Mouse (Mus musculus) liver, embryonic 13.5 days (tissue): ENCODE data around the gene Cd200. TPM values are rescaled to one million over a fixed set of nuclear protein-coding genes. Genes with fewer than 3 reads are reported as not detected.
"Not testable (repeated sequence)": the region's sequence is repeated elsewhere in the genome, so short reads cannot be mapped to it uniquely, and the experiment has no call there.

ENCODE experiments used
- ATAC-seq: fragments of 200-750 bp; cut with Nextera tagmentation; 2 replicates; pipeline ENCODE4 v1.8.0; 2017; ENCODE audit warnings: low read depth, mild to moderate bottlenecking, moderate number of reproducible peaks, moderate library complexity
- DNase-seq: peaks from one replicate; pipeline ENCODE4 v3.0.0; 2022
- H3K27ac ChIP-seq: fragments of 300-500 bp; sonication (generic); 2 replicates; pipeline ENCODE4 v1.5.1; 2015; ENCODE audit warnings: moderate library complexity, mild to moderate bottlenecking, inconsistent platforms
- H3K27me3 ChIP-seq: fragments of 300-500 bp; sonication (generic); 2 replicates; pipeline ENCODE4 v1.6.1; 2015; ENCODE audit warnings: mild to moderate bottlenecking, inconsistent platforms
- H3K36me3 ChIP-seq: fragments of 300-500 bp; sonication (generic); 2 replicates; pipeline ENCODE4 v1.6.1; 2015; ENCODE audit warnings: mild to moderate bottlenecking, inconsistent platforms
- H3K4me1 ChIP-seq: fragments of 300-500 bp; sonication (generic); replicated peaks from 2 replicates; pipeline ENCODE4 v1.6.1; 2015; ENCODE audit warnings: inconsistent platforms
- H3K4me2 ChIP-seq: fragments of 300-500 bp; sonication (generic); 2 replicates; pipeline ENCODE4 v1.6.1; 2015; ENCODE audit warnings: inconsistent platforms, mild to moderate bottlenecking, moderate library complexity
- H3K4me3 ChIP-seq: fragments of 300-500 bp; sonication (generic); replicated peaks from 2 replicates; pipeline ENCODE4 v1.5.1; 2015; ENCODE audit warnings: mild to moderate bottlenecking, inconsistent platforms
- H3K9ac ChIP-seq: fragments of 300-500 bp; sonication (generic); 2 replicates; pipeline ENCODE4 v1.6.1; 2015; ENCODE audit warnings: mild to moderate bottlenecking, inconsistent platforms
- H3K9me3 ChIP-seq: fragments of 300-500 bp; sonication (generic); replicated peaks from 2 replicates; pipeline ENCODE4 v1.6.1; 2016; ENCODE audit warnings: inconsistent platforms
- WGBS: fragments of 180-500 bp; shearing (Covaris S2); methylation state at CpG from one replicate; pipeline ENCODE4 v1.1.7; 2015; ENCODE audit not compliant: insufficient replicate concordance; 5-methylcytosine and 5-hydroxymethylcytosine counted together
- polyA plus RNA-seq: library from polyadenylated mRNA; unstranded; fragments of >200 nt; fragmentation: Nextera tagmentation; extraction: Ambion mirVana; gene quantifications from 2 replicates; pipeline ENCODE4 v1.2.1, GENCODE M21; 2015

Gene Cd200
- polyA plus RNA-seq, 1 experiment from 2014 or later: 0.84 TPM

DNA sequence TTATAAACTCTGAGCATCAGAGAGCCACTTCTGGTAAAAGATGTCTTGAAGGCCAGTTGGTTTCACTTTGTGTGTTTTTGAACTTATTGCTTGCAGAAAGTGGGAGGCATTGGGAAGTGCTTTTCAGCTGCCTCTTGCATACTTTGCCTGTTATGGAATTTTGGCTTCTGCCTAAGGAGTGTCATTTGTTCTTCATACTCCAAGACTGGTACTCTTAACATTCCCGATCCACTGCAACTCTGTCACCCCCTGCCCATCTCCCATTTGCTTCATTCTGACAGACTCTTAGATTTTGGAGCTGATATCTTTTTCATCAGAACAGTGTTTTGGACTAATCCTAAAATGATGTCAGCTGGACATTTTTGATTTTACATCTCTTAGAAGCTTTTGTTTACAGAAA is 51.7 kb downstream of the Cd200 start:
- H3K9me3 ChIP-seq: no peaks in the 10 kb centered on the region
- no peak for DNase-seq
- H3K9ac ChIP-seq: no peak overlapping the region
- no peak overlapping the region for H3K27ac ChIP-seq
- no peaks in the 10 kb centered on the region for H3K27me3 ChIP-seq
- WGBS: 86% methylated on average over 1 of the region's 1 CpGs
- no peaks in the 10 kb centered on the region for H3K4me1 ChIP-seq
- H3K4me3 ChIP-seq: no peak overlapping the region
- no peaks in the 10 kb centered on the region for H3K36me3 ChIP-seq
- no peak for ATAC-seq
- H3K4me2 ChIP-seq: no peak overlapping the region

DNA sequence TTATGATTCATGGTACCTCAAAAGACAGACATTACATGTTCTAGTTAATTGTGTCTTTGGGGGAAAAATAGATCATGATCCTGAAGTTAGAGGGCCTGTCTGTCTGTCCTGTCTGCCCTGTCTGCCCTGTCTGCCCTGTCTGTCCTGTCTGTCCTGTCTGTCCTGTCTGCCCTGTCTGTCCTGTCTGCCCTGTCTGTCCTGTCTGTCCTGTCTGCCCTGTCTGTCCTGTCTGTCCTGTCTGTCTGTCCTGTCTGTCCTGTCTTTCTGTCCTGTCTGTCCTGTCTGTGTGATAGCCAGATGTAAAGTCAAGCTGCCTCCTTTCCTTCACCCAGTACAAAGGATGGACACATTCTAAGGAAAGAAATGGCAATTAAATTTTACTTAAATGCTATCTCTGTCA is 56.0 kb downstream of the Cd200 start:
- DNase-seq (no peak), ATAC-seq (peak; percentile 48; the same call in 1 of the 2 replicates)
- Histone ChIP-seq H3K9ac (no peak overlapping the region), H3K4me3 (no peak overlapping the region), H3K4me1 (no peaks in the 10 kb centered on the region), H3K9me3 (no peaks in the 10 kb centered on the region), H3K4me2 (no peak overlapping the region), H3K36me3 (no peaks in the 10 kb centered on the region), H3K27me3 (no peaks in the 10 kb centered on the region), H3K27ac (no peak overlapping the region)

DNA sequence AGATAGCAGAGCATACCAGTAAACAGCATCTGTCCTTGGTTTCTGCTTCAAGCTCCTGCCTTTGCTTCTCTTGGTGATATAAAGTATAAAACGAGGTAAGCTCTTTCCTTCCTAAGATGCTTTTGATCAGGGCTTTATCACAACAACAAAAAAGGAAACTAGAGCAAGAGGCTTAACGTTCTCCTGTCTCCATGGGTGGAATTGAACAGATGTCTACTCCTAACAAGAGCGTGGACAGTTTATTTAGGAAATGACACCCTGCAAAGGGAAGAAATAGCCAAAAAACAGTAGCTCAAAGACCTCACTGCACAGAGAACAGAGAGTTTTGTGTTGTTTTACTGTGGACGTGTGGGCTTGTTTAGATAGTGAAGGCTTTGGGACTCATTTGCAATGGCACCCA is 58.1 kb downstream of the Cd200 start:
- 48% methylated on average over 4 of the region's 4 CpGs for WGBS
- H3K36me3 ChIP-seq: no peaks in the 10 kb centered on the region

DNA sequence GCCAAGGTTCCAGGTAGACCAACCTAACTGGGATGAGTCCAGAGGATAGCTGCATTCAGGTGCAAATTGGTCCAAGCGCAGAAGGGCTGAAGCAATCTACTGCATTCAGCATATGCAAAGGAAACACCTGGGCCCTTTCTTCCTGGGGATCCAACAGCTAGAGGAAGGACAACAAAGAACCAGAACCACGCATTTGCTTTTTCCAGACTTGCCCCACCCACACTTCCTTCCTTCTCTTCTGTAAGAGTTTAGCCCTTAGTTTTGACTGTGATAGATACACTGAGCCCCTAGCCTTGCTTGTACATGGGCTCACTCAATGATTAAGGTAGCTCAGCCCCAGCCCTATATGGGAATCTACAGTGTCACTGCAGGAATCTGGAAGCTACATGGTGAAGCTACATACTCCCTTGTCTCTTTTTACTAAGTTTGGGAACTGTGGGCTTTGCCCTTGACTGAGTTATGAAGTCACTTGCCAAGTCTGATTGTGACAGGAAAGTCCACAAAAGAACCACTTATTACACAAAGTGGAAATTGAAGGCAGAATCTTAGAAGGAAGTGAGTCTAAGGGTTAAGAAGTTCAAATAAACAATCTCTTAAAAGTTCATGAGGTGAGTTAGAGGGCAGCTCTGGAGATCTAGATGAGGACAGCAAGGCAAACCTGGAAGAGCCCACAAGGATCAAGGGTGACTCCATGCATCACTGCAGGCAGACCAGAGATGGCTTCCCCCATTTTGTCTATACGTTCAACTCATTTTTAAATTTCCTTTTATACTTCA is 59.1 kb downstream of the Cd200 start:
- no peak overlapping the region for H3K9ac ChIP-seq
- WGBS: 44% methylated on average over 3 of the region's 3 CpGs
- H3K9me3 ChIP-seq: no peaks in the 10 kb centered on the region
- H3K4me2 ChIP-seq: no peak overlapping the region
- no peak overlapping the region for H3K27ac ChIP-seq
- DNase-seq (no peak), ATAC-seq (no peak)
- H3K4me1 ChIP-seq: no peaks in the 10 kb centered on the region
- H3K27me3 ChIP-seq: no peaks in the 10 kb centered on the region
- H3K36me3 ChIP-seq: no peaks in the 10 kb centered on the region
- no peak overlapping the region for H3K4me3 ChIP-seq

More for the DNA sequence above, 58.1 kb downstream of the Cd200 start:
- DNase-seq (no peak), ATAC-seq (no peak)
- no peaks in the 10 kb centered on the region for H3K4me1 ChIP-seq
- no peak overlapping the region for H3K9ac ChIP-seq
- H3K27me3 ChIP-seq: no peaks in the 10 kb centered on the region
- no peak overlapping the region for H3K4me3 ChIP-seq
- H3K4me2 ChIP-seq: no peak overlapping the region
- H3K27ac ChIP-seq: no peak overlapping the region
- no peaks in the 10 kb centered on the region for H3K9me3 ChIP-seq

DNA sequence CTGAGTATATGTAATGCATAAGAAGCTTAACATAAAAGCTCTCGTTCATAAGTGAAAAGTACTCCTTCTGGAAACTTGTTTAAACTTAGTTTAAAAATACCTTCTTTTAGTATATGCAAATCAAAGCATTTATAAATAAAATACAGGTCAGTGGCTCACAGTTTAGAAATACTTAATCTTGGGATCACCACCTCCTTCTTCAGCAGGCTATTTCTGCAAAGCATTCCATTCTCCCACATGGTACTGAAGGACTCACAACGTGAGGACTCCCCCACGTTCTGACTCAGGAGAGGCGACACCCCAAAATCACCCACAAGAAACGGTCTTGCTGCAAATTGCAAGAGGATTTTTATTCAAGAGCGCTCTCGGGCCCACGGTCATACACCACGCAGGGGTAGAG is 60.6 kb downstream of the Cd200 start:
- H3K4me2 ChIP-seq, H3K36me3 ChIP-seq, H3K9me3 ChIP-seq, DNase-seq, ATAC-seq, H3K4me3 ChIP-seq, H3K27me3 ChIP-seq, H3K4me1 ChIP-seq, H3K27ac ChIP-seq, H3K9ac ChIP-seq: not testable (repeated sequence)
- WGBS: 72% methylated on average over 9 of the region's 9 CpGs

DNA sequence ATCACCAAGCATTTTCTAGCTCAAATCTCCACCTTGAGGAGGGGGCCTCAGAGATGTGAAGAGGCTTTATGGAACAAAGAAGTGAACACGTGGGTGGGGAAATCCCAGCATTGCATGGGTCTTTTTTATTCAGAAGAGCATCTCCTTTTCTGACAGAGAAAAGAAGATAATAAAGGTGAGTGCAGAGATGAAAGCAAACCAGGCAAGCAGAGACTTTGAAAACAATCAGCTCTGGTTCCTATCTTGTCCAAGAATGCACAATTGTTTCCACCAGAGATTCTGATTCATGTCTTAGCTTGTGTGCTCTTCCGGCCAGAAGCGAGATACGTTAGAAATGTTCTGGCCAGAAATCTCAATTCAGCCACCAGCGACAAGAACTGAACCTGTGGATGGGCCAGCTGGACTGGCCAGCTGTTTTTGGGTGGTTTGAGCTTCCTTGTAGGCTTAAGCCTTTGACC is 61.9 kb downstream of the Cd200 start:
- Histone ChIP-seq H3K9ac (no peak overlapping the region), H3K36me3 (no peaks in the 10 kb centered on the region), H3K27ac (no peak overlapping the region), H3K4me3 (no peak overlapping the region), H3K4me2 (no peak overlapping the region), H3K27me3 (no peaks in the 10 kb centered on the region), H3K4me1 (no peaks in the 10 kb centered on the region), H3K9me3 (no peaks in the 10 kb centered on the region)
- DNase-seq: no peak
- no peak for ATAC-seq
- WGBS: 71% methylated on average over 5 of the region's 5 CpGs

DNA sequence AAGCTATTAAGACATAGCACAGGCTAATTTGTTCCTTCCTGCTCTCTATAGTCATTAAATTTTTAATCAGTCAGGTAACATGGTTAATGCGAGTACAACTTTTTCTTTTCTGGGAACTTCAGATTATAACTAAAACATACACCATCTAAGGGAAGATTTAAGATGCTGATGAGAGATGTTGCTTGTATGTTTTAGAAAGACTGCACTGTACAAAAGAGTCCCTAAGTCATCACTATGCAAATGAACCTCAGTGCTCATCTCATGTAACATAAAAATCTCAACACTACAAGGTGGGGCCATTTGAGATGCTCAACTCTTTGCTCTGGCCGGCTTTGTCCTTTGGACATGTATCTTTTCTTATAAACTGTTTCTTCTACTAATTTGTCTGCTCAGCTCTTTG is 62.5 kb downstream of the Cd200 start:
- H3K4me1 ChIP-seq: no peaks in the 10 kb centered on the region
- H3K9ac ChIP-seq: no peak overlapping the region
- H3K4me3 ChIP-seq: no peak overlapping the region
- DNase-seq: no peak
- no peaks in the 10 kb centered on the region for H3K9me3 ChIP-seq
- no peaks in the 10 kb centered on the region for H3K36me3 ChIP-seq
- WGBS: 66% methylated on average over 2 of the region's 2 CpGs
- no peaks in the 10 kb centered on the region for H3K27me3 ChIP-seq
- ATAC-seq: no peak
- H3K4me2 ChIP-seq: no peak overlapping the region
- H3K27ac ChIP-seq: no peak overlapping the region

DNA sequence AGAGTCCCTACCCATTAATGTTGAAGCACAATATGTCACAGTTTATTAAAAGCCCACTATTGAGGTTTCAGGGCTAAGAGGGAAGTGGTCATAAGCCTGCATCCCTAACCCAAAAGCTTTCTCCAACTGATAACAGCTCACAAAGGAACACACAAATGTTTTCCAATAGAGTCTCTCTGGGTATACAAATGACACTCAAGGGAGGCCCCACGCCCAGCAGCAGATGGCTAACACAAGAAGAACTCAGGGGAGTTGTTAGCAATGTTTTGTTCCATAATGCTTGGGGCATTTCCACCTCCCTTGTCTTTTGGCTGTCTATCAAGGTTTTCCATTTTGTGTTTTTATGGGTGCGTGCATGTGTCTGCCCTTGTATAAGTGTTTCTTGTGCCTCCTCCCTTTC is 64.0 kb downstream of the Cd200 start:
- H3K4me2 ChIP-seq: no peak overlapping the region
- DNase-seq: no peak

DNA sequence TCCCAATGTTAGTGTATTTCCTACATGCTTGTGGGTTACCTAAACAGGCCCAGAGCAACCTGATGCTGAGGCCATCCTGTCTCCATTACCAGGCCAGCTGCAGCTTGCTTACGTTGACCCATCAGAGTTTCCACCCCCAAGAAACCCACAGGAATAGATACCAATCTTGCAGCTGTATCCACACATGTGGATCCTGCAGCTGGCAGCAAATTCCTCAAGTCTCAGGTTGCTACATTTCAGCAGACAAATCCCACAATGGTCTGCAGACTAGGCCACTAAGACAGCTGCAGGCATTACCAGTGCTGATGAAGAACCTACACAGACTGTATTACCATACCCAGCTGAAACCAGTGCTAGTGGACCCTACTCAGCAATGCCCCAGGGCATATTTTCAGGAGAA is 72.4 kb downstream of the Cd200 start:
- H3K4me3 ChIP-seq: no peak overlapping the region
- WGBS: 54% methylated on average over 1 of the region's 1 CpGs
- H3K4me1 ChIP-seq: no peaks in the 10 kb centered on the region
- H3K4me2 ChIP-seq: no peak overlapping the region
- H3K9ac ChIP-seq: no peak overlapping the region
- no peak for ATAC-seq
- DNase-seq: no peak
- H3K36me3 ChIP-seq: no peaks in the 10 kb centered on the region
- no peak overlapping the region for H3K27ac ChIP-seq
- H3K27me3 ChIP-seq: no peaks in the 10 kb centered on the region
- no peaks in the 10 kb centered on the region for H3K9me3 ChIP-seq

More for the DNA sequence above, 64.0 kb downstream of the Cd200 start:
- no peak overlapping the region for H3K27ac ChIP-seq
- H3K4me1 ChIP-seq: no peaks in the 10 kb centered on the region
- H3K36me3 ChIP-seq: no peaks in the 10 kb centered on the region
- H3K4me3 ChIP-seq: no peak overlapping the region
- WGBS: 50% methylated on average over 2 of the region's 2 CpGs
- H3K9ac ChIP-seq: no peak overlapping the region
- H3K27me3 ChIP-seq: no peaks in the 10 kb centered on the region
- no peak for ATAC-seq
- H3K9me3 ChIP-seq: no peaks in the 10 kb centered on the region

DNA sequence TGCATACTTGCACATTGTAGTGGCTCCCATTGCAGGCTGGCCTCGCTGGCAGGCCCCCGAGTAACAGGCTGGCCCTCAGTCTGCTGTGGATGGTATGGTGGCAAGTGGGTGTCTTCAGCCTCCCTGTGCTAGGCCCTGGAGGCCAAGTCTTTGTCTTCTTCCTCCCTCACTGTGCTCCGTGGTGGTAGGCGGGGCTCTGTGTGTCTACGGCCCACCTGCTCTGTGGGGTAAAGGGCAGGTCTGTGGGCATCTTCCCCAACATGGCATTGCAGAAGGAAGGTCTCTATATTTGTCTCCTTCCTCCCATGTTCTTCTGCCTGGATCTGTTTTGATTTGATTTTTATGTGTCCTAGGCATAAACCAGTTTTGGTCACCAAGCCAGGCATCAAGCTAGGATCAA is 74.0 kb downstream of the Cd200 start:
- DNase-seq: no peak
- H3K27ac ChIP-seq: no peak overlapping the region
- ATAC-seq: no peak
- no peaks in the 10 kb centered on the region for H3K9me3 ChIP-seq
- H3K27me3 ChIP-seq: no peaks in the 10 kb centered on the region
- no peaks in the 10 kb centered on the region for H3K4me1 ChIP-seq
- H3K36me3 ChIP-seq: no peaks in the 10 kb centered on the region
- H3K4me3 ChIP-seq: no peak overlapping the region
- H3K4me2 ChIP-seq: no peak overlapping the region
- no peak overlapping the region for H3K9ac ChIP-seq
- WGBS: 58% methylated on average over 5 of the region's 5 CpGs

DNA sequence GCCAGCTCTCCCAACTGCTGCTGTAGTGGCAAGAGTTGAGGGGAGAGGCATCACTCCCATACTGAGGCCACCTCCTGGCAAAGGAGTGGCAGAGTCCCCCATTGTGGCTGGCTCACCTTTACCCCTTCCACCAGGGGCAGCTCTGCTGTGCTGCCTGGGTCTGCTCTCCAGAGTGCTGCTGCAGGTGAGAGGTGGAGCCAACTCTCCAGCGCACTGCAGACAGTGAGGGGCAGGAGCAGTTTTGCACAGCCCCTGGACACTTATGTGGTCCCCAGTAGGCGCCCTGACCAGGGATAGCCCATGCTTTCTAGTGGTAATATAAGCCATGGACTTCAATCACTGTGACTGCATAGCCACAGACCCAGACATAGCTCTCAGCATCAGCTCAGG is 74.5 kb downstream of the Cd200 start:
- no peak overlapping the region for H3K27ac ChIP-seq
- no peaks in the 10 kb centered on the region for H3K9me3 ChIP-seq
- H3K36me3 ChIP-seq: no peaks in the 10 kb centered on the region
- H3K4me3 ChIP-seq: no peak overlapping the region
- 58% methylated on average over 2 of the region's 2 CpGs for WGBS
- no peak for DNase-seq
- no peak for ATAC-seq
- H3K4me2 ChIP-seq: no peak overlapping the region
- H3K4me1 ChIP-seq: no peaks in the 10 kb centered on the region
- no peaks in the 10 kb centered on the region for H3K27me3 ChIP-seq
- H3K9ac ChIP-seq: no peak overlapping the region

DNA sequence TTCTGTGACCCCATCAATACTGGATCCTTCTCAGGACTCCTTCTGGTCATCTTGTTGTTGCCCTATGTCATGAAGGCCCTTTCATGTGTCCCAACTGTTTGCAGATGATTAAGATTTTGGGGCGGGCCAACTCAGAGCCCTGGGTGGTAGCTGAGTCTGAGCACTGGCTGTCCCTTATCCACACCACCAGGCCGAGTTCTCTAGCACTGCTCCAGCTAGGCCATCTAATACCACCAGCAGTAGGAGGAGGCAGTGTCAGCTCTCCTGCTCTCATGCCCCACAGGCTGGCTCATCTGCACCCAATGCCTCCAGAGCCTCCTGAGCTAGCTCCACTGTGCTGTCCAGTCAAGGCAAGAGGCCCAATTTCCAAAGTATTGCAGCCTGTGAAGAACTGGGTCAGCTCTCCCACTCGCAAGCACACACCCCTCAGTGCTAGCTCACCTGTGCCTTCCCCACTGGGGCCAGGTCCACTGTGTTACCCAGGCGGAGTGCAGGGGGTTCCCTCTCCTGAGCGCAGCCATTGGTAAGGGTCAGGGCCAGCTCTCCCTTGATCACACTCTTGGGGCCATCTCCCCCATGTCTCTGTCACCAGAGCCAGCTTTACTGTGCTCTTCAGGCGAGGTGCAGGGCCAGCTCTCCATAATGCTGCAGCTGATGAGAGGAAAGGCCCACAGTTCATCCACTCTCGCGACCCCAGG is 75.0 kb downstream of the Cd200 start:
- Histone ChIP-seq H3K4me3 (no peak overlapping the region), H3K36me3 (no peaks in the 10 kb centered on the region), H3K27me3 (no peaks in the 10 kb centered on the region), H3K4me1 (no peaks in the 10 kb centered on the region), H3K27ac (no peak overlapping the region), H3K9me3 (no peaks in the 10 kb centered on the region), H3K4me2 (no peak overlapping the region), H3K9ac (no peak overlapping the region)
- ATAC-seq: no peak
- no peak for DNase-seq
- 62% methylated on average over 8 of the region's 8 CpGs for WGBS
